In the genomic region with DNA sequence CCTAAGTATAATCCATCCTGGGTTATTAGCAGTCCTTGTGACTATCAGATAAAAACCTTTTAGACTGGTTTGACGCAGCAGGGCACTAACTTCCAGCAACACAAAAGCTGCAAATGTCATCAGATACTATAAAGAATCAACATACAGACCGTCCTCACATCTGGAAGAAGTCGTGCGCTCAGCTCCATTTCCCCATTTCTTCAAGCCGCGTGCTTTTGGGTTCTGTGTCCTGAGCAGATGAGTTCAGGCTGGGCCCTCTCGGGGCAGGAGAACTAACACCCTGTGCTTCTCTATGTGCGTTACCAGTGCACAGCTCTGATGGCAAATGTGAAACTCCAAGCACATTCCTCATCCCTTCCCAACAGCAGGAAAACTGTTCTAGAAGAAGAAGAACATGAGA, we compare ENCODE assay signal across 21 mouse cellular contexts.
A peak's percentile ranks its signal among the peaks of the same experiment; 100 is the strongest.
DNase-seq lines count a peak whose midpoint lies in the region; ATAC-seq and TF ChIP-seq lines count a peak whose summit lies in the region.
"Had no signal": no experiment of that assay in that cellular context is flagged by ENCODE, and none has a peak within 500 bp of the region (broad histone marks: within the 10 kb centered on the region; RNA-seq: fewer than 3 reads in every experiment).

No protein-coding gene starts in this region.

- H3K27me3 ChIP-seq in neural tube, embryonic 13.5 days, result no peaks in the 10 kb centered on the region
- H3K27me3 ChIP-seq: CH12.LX; embryonic facial prominence, embryonic 12.5 days; forebrain, embryonic 13.5 days; forebrain, embryonic 15.5 days had no signal

- no peak for DNase-seq in layer of hippocampus, adult 2 months (ENCODE audit: low spot score in 2 of 2)
- DNase-seq in layer of hippocampus, adult 9-10 months (ENCODE audit: low spot score), result no peak
- DNase-seq in neural tube, embryonic 10.5 days (ENCODE audit: extremely low spot score, low spot score), result no peak
- DNase-seq in lung, postnatal 10 days, result no peak
- DNase-seq: B cell, adult 2 months; cerebellum, adult 11-12 months; cerebellum, adult 2 months; cerebellum, adult 9-10 months; cerebellum, postnatal 10 days; cerebellum, postnatal 25 days; forebrain, postnatal 0 days had no signal

- no peak for ATAC-seq in neural tube, embryonic 13.5 days (ENCODE audit: low read depth)
- ATAC-seq: activated CD4-positive, CD25-positive, alpha-beta regulatory T cell, adult 4 months; CD4-positive, CD25-positive, alpha-beta regulatory T cell, adult 4 months; forebrain, embryonic 13.5 days; forebrain, embryonic 15.5 days; Patski had no signal

- H3K9ac ChIP-seq in neural tube, embryonic 13.5 days, result no peak overlapping the region
- H3K9ac ChIP-seq: embryonic facial prominence, embryonic 12.5 days; forebrain, embryonic 13.5 days; forebrain, embryonic 15.5 days; forebrain, postnatal 0 days had no signal

- no peaks in the 10 kb centered on the region for H3K9me3 ChIP-seq in neural tube, embryonic 13.5 days
- H3K9me3 ChIP-seq: embryonic facial prominence, embryonic 10.5 days; embryonic facial prominence, embryonic 12.5 days; forebrain, embryonic 13.5 days; forebrain, embryonic 15.5 days had no signal

- peaks cover 34% of the 10 kb centered on the region for H3K4me1 ChIP-seq in neural tube, embryonic 13.5 days (replicated peaks)

- H3K4me3 ChIP-seq in layer of hippocampus, adult 2 months, result no peak overlapping the region
- H3K4me3 ChIP-seq in neural tube, embryonic 13.5 days, result no peak overlapping the region
- H3K4me3 ChIP-seq: embryonic facial prominence, embryonic 10.5 days; embryonic facial prominence, embryonic 12.5 days; forebrain, embryonic 13.5 days; forebrain, embryonic 15.5 days had no signal

- TF ChIP-seq CTCF in layer of hippocampus, adult 2 months (conservative IDR thresholded peaks at IDR 0.05), result no peak

- WGBS in neural tube, embryonic 13.5 days, result 81% methylated on average over 8 of the region's 8 CpGs

- H3K27ac ChIP-seq in layer of hippocampus, adult 2 months, result peak overlapping the region; percentile 60; the same call in 1 of the 2 replicates
- H3K27ac ChIP-seq in neural tube, embryonic 13.5 days (replicated peaks), result peak overlapping the region; percentile 38; the same call in 1 of the 2 replicates
- H3K27ac ChIP-seq: embryonic facial prominence, embryonic 10.5 days; embryonic facial prominence, embryonic 12.5 days; forebrain, embryonic 13.5 days; forebrain, embryonic 15.5 days had no signal

- H3K36me3 ChIP-seq in neural tube, embryonic 13.5 days, result 0 out of 2 replicates have a peak, but pooled peaks cover 2% of the 10 kb centered on the region
- H3K36me3 ChIP-seq: embryonic facial prominence, embryonic 10.5 days; embryonic facial prominence, embryonic 12.5 days; forebrain, embryonic 15.5 days; G1E had no signal

- no peak overlapping the region for H3K4me2 ChIP-seq in neural tube, embryonic 13.5 days
- H3K4me2 ChIP-seq: embryonic facial prominence, embryonic 12.5 days; forebrain, embryonic 13.5 days; forebrain, embryonic 15.5 days had no signal
